Mouse (Mus musculus) adrenal gland, postnatal 14 days (tissue): ENCODE measurements around the gene Tgds. TPM values are rescaled to one million over a fixed set of nuclear protein-coding genes. Genes with fewer than 3 reads are reported as not detected.
A peak's percentile ranks its signal among the peaks of the same experiment; 100 is the strongest.
"Not testable (repeated sequence)": the region's sequence is repeated elsewhere in the genome, so short reads cannot be mapped to it uniquely, and the experiment has no call there.

ENCODE experiments used
- DNase-seq: peaks from one replicate; pipeline ENCODE4 v3.0.0; 2021; ENCODE audit warnings: mixed read lengths
- total RNA-seq: library from RNA; stranded (reverse); gene quantifications from 2 replicates; pipeline ENCODE4 v1.2.3, GENCODE M21; 2021

Tgds gene
- total RNA-seq, 1 experiment from 2014 or later: 22.4 TPM

- peak; percentile 98 for DNase-seq
Observed at GRCm38 (mm10) chr14:118136744-118137452, 4.3 kb upstream of the Tgds start, which contains the start of gene Gpr180. Gene Gpr180 (plus strand): TSS chr14:118137158.

- no peak for DNase-seq
Observed at GRCm38 (mm10) chr14:118131931-118132641, 469 bp downstream of the Tgds start.

- DNase-seq: peak; percentile 25
Observed at GRCm38 (mm10) chr14:118131472-118131871, 1.1 kb downstream of the Tgds start.

- no peak for DNase-seq
Observed at GRCm38 (mm10) chr14:118126301-118126700, 6.3 kb downstream of the Tgds start.

- DNase-seq: no peak
Observed at GRCm38 (mm10) chr14:118124771-118125170, 7.8 kb downstream of the Tgds start.

GRCm38 (mm10) chr14:118124129-118124528 is 8.4 kb downstream of the Tgds start:
- DNase-seq: no peak

GRCm38 (mm10) chr14:118113116-118113515 is 19.4 kb downstream of the Tgds start:
- DNase-seq: no peak

- DNase-seq: not testable (repeated sequence)
Observed at GRCm38 (mm10) chr14:118107479-118107878, 25.1 kb downstream of the Tgds start.

GRCm38 (mm10) chr14:118101227-118101990 is 31.1 kb downstream of the Tgds start:
- DNase-seq: no peak

GRCm38 (mm10) chr14:118098265-118098664 is 34.3 kb downstream of the Tgds start:
- no peak for DNase-seq

- no peak for DNase-seq
Observed at GRCm38 (mm10) chr14:118089806-118090392, 42.7 kb downstream of the Tgds start.

- peak; percentile 97 for DNase-seq
Observed at GRCm38 (mm10) chr14:118089215-118089805, 43.2 kb downstream of the Tgds start.

- peak; percentile 46 for DNase-seq
Observed at GRCm38 (mm10) chr14:118088437-118089207, 43.9 kb downstream of the Tgds start.

GRCm38 (mm10) chr14:118086271-118087035 is 46.1 kb downstream of the Tgds start:
- DNase-seq: no peak

- no peak for DNase-seq
Observed at GRCm38 (mm10) chr14:118083851-118084250, 48.7 kb downstream of the Tgds start.

- DNase-seq: no peak
Observed at GRCm38 (mm10) chr14:118080606-118081005, 51.9 kb downstream of the Tgds start.

GRCm38 (mm10) chr14:118070100-118070499 is 62.5 kb downstream of the Tgds start:
- DNase-seq: no peak

- DNase-seq: no peak
Observed at GRCm38 (mm10) chr14:118069439-118070079, 63.0 kb downstream of the Tgds start.
